Mouse (Mus musculus): ENCODE measurements at regions not wholly inside any gene's neighbourhood (a gene's known extent, or its start where the extent isn't known, plus 50 kb on each side); places are given as distances from the start of the nearest gene placed in this dataset.

DNA sequence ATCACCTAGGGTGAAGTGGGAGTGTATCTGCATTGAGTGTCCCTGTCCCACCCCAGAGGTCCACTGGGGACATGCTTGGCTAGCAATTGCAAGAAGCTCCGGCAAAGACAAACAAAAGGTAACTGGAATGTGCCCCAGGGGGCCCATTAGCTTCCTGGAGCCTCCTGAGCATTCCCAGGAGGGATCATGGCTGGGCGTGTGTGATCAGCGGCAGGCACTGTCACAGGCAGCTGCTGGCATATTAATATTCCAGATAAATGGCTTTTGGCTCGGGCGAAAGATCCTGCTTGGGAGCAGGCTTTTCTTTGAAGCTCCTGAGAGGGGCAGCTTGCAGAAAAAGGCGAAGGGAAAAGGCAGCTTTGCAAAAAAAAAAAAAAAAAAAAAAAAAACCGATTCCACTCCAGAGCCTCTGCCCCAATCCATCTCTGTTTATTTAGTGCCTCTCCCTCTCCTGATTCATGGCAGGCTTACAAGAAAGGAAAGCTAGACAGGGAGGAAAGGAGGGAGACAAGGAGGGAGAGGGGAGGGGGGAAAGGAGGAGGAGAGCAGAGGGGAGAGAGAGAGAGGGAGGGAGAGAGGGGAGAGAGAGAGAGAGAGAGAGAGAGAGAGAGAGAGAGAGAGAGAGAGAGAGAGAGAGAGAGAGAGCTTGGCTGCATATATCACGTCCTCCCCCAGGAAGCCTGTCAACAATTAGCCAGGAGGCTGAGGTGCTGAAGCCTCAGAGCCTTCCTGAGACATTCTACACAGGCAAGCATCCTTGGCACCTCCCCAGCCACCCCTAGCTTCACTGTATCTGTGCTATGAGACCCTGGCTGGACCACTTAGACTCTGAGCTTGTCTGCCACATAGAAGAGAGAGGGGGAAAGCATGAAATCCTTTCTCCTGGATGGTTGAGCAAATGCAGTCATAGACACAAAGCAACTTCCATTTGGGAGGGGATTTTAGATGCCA lies 443.4 kb upstream of the Zmiz1 start:
- DNase-seq, result peak; percentile 75

DNA sequence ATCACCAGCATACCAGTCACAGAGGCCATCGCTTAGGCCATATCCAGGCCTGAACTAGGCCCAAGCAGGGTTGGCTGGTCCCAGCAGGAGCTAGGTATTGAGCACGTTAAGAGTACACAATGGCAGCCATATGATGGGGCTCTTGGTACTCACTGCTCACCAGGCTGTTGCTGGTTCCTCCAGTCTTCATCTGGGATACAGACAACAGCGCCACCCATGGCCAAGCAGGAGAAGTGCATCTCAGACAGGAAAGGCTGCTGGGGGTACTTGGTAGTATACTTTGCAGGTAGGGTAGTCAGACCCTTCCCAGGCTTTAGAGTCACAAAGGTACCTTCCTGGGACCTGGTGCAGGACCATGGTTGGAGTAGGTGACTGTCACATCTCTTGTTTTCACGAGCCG lies 441.1 kb upstream of the Zmiz1 start:
- peak; percentile 38 to 54 for DNase-seq

DNA sequence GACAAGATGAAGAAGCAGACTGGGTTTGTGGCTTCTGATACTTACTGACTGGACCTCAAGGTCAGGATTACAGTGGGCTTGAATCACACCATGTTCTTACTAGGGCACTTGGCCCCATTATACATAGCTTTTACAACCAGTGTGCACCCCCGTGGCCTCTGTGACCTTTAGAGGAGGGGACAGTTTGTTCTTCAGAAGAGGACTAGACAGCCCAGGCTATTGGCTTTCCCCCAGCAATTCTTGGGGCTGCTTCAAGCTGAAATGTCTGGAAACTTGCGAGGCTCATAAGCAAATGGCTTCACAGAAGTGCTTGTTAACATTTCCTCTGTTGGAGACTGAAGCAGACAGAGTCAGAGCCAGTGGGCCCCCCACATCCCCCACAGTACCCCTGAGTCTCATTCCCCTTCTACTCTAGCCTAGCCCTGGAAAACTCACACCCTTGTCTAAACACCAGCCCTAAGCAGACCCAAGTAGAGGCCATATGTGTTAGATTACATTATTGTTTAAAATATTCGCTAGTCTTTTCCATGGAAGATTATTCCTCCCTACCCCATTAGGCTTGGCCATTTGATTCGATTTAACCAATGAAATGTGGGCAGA lies 439.6 kb upstream of the Zmiz1 start:
- no peak for DNase-seq

DNA sequence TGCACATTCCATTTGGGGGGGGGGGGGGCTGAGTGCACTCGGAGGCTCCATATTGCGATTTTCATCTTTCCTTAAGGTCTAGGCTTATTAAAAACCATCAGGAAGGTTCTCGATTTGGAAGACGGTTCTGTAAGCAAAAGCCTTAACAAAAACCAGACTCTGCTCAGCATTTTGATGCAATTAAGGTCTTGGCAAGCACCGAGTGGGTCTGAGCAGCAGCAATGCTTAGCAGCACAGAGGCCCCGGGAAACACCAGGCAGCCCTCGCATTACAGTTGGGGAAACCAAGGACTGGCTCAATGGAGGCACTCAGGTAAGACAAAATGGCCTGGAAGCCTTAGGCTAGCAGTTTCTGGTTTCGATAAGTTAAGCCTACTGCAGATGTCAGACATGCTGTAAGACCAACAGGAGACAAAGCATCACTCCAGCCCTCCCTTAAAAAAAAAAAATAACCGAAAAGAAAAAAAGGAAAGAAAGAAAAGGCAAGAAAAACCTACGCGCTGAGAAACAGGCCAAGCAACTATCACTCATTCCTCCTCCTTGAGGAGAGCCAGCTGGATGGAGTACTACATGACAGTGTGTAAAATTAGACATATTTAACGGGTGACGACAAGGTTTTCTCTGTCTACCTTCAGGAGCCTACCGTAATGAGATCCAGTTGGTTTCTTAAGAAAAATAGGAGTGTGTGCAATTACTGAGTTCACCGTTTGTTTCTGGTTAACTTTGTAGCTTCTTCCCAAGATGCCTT lies 436.3 kb upstream of the Zmiz1 start:
- DNase-seq, result no peak

DNA sequence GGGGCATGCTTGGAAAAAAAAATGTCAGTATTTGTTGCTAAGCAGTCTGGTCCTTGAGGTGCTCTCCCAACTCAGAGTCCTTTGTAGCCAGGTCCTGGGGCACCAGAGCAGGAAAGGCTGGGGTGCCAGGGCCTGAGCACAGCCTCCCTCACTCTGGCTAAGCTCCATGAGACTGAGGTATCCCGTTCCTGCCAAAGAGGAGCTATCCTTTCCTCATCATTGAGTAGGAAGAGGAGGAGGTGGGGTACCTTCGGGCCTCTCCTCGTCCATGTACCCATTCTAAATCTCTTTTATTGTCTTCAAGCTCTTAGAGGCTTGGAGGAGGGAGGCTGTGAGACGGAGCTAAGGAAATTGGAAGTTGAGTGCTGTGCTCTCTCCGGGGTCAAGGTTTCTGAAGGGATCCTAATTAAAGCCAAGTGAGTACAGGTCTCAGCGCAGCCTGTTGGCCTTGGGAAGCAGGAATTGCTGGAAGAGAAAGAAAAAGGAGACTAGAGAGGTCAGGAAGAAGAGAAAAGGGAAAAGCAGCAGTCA lies 435.6 kb upstream of the Zmiz1 start:
- DNase-seq, result no peak

DNA sequence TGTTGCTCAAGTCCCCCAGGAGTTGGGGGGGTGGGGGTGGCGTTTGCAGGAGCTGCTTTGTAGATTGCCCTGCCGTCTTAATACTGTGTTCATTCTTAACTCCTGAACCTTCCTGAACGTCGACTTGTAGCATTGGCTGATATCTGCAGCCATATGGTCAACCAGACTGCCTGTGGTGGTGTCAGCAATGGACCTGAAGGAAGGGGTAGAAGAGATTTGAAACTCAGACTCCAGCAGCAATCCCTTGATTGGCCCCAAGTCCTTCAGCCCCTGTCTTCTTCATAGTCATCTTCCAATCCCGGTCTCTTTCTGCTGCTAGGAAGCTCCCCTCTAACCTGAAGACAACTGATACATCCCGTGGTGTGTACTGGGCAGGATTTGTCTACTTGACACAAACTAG lies 433.9 kb upstream of the Zmiz1 start:
- DNase-seq, result peak; percentile 54 to 69

DNA sequence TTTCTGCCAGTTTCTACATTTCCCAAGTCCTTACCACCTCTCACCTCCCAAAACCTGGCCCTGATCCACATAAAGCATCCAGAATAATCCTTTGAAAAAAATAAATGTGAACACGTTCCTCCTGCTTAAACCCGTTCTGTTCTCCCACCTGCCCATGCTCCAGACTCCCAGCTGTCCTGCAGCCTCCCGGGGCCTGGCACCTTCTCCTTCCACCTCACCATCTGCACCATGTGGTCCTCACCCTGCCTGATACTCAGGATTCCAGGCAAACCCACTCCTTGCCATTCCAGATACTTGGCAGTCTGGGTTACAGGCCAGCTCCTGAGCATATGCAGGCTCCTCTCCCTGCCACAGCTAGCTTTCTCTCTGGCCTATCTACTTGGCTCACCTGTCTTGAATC lies 431.9 kb upstream of the Zmiz1 start:
- peak; percentile 57 to 71 for DNase-seq

DNA sequence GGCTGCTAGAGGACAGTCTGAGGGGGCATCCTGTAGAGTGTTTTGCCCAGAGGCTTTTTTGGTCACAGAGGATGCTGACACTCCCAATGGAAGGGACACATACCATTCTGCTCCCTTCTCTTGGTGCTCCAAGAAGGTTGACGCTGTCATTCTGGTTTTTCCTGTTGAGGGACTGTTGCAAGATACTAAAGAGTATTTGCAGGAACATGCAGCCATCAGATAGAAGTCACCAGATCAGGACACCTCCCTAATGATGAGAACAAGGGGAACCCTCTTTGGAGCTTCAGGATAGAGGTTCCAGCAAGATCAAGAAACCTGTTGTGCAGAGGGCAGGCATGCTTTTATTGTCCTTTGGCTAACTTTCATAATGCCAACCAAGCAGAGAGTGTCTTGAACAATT lies 431.1 kb upstream of the Zmiz1 start:
- DNase-seq, result no peak

DNA sequence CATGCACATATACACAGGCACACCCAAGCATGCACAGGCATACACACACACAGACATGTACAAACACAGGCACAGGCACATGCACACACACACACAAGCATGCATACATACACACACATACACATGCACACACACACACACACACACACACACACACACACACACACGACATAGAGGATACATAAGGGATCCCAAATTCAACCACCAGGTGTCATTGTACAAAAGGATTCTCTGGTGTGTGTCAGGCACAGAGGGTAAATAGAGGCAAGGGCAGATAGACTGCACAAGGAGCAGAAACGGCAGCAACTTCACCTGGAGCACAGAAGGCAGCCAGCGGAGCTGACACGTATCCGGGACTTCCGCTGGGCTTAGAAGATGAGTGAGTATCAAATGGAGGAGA lies 428.1 kb upstream of the Zmiz1 start:
- DNase-seq, result no peak

DNA sequence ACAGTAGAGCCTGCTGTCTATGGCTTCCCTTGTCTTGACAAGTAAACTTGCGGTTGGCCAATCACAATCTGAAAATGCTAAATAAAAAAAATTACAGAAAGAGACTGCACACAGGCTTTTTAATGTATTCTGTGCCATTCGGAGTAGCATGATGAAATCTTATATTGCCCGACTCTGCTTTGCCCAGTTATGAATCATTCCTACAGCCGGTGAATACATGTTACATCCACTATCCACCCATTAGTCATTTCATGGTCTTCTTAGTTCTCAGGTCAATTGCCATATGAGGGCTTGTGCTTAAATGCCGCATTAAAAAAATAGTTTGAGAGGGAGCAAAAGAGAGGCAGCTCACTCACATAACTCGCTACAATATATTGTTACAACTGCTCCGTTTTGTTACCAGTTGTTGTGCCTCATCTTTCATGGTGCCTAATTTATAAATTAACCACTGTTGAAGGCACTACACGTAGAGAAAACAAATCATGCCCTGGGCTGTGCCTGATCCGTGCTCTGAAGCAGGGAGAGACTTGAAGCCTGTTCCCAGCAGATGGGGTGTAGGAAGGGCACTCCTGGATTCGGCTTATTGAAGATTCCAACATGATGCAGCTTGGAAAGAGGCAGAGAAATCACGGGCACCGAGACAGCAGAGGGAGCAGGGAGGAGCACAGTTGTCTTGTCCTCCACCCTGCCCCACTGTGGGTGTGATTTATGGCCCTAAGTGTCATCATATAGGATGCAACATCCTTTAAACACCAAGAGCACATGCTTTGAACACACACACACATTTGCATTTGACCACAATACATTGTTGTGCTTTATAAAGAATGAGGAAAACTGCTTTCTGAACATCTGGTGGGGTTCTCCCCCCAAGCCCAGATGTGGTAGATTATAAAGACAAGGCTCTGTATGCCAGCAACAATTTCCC lies 427.0 kb upstream of the Zmiz1 start:
- DNase-seq, result no peak

DNA sequence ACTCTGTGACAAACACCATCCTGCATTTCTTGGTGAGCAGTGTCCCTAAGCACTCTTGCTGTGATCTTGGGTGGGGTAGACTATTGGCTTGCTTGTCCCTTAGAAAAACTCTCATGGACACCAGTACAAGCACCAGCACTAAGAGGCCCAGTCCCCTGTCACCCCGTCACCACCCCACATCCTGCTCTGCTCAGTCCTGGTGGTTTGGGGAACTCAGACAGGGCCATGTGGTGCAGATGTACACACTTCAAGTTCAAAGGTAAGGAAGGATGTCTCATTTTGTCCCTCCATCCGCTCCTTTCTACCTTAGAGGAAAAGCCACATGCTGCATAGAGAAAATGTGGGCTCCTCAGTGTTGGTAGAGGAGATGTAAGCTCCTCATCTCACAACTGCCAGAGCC lies 426.1 kb upstream of the Zmiz1 start:
- no peak for DNase-seq

DNA sequence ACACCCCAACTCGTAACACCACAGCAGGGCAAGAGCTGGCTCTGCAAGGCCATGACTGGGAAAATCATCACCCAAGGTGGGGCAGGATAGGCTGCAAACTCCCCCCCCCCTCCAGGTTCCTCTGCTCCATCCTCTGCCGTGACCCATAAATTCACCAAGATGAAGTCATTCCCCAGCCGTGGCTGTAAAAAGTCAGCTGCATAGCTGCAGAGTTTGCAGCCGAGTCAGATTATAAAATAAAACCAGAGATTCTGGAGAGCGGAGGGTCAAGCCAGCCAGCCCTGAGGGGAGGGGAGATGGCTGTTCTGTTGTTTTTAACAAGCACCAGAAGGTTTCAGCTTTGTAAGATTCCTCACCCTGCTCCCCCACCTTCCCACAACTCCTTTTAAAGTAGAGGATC lies 416.7 kb upstream of the Zmiz1 start:
- no peak for DNase-seq

DNA sequence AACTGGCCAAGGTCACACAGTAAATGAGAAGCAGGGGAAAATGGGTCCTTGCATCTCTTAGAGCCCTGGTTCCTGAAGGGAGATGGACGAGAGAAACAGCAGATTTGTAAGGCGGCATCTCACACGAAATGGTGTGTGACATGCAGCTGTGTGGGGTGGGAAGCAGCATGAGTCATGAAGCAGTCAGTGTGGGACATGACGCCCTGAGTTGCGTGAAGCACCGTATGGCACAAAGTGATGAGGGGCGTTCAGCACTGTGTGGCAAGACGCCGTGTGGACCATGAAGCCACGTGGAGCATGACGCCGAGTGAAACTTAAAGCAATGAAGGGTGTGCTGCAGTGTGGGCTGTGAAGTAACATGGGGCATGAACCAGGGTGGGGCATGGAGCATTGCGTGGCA lies 414.9 kb upstream of the Zmiz1 start:
- DNase-seq, result no peak

DNA sequence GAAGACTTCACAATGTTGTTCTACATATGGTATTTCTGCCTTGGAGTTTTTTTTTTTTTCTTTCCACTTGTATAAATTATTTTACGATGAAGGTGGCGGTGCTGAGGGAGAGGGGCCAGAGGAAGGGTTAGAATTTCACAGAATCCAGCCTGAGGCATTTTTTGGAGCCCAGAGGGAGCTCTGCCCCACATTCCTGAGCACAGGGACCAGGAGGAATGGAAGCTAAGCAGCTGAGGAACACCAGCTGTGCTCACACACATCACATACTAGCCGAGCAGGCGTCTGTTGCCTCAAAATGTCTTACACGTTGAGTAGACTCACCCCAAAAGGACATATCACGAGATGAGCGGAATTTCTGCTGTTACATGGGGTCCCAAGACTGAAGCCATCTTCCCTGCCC lies 414.1 kb upstream of the Zmiz1 start:
- no peak for DNase-seq

DNA sequence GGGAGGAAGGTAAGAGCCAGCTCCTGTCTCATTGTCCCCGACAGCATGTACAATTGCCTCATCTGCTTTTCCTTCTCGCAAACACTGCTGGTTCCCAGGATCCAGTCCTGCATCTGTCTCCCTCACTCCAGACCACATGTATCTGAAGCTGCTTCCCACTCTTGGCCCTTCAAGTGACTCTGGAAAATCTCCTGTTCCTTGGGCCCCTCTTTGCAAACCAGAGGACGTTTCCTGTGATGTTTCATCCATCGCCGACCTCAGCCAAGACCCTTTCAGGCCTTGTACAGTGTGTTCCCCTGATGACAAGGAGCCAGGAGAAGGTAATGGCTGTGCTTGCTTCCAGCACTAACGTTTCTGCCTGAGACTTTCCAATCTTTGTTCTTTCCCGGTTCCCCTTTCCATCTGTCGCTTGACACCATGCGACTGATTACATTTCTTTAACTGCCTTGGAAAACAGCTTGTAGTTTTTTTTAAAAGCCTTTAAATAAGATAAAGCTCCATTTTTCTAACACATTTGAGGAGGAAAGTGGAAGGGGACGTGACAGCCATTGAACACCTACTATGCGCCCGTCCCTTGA lies 408.2 kb upstream of the Zmiz1 start:
- no peak for DNase-seq

DNA sequence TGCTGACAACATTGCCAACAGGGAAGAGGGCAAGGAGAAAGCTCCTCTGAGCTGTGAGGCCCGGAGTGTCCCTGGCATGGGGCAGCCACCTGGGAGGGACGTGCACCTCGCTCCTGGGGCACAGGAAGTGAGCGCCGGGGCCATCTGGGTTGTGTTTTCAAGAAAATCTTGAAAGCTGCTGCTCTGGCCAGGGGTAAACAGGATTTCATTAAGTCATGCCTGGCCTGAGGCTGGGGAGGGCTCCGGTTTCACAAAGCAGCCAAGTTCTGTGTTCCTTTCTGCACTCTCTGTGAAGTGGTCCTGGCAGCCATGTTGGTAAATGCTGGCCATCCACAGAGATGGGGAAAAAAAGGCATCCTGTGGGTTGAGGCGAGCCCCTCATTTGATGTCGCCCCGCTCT lies 406.8 kb upstream of the Zmiz1 start:
- no peak for DNase-seq

DNA sequence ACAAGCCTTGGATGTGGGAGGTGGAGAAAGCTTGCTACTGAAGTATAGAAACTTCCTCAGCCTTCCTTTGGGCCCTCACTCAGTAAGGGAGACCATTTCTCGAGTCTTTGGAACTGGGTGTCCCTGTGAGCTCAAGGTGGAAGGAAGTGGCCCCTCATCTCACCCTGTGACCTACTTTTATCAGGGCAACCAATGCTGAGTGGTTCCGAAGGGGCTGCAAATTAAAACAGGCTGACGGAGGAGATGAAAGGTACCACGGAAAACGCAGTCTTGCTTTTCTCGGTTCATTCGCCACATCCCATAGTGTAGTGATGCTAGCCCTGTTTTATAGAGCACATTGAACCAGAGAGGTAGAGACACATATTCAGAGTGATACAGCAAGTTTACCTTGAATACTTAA lies 399.6 kb upstream of the Zmiz1 start:
- DNase-seq, result no peak

DNA sequence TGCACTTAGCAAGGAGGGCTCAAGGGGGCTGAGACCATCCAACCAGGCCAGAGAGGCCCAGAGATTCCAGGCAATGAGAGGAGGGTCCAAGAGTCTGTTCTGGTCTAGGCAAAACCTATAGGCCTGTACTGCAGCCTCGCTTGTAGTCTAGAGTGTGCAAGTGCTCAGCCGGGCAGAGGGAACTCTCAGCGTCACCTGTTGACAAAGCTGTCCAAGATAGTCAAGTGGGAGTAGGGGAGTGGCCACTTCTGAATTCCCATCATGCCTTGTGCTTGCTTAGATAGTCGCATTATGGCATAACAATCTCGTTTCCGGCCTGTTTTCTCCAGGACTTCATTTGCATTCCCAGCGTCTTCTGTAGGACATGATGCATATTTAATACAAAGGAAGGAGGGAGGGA lies 398.7 kb upstream of the Zmiz1 start:
- DNase-seq, result no peak

DNA sequence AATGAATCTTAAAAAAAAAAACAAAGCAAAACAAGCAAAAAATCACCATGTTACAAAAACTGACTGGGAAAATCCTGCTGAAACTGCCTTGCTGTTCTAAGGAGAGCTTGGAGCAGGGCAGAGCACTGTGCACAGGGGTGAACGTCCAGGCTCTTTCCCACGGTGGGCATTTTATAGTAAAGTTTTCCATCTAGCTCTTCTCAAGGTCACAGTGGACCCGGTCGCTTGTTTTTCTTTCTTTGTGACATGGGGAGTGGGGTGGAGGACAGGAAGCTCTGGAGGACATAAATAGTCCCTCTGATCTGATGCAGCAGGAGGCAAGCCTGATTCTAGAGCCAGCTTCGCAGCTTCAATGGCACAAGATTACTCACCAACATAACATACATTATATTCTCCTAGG lies 395.9 kb upstream of the Zmiz1 start:
- no peak for DNase-seq

DNA sequence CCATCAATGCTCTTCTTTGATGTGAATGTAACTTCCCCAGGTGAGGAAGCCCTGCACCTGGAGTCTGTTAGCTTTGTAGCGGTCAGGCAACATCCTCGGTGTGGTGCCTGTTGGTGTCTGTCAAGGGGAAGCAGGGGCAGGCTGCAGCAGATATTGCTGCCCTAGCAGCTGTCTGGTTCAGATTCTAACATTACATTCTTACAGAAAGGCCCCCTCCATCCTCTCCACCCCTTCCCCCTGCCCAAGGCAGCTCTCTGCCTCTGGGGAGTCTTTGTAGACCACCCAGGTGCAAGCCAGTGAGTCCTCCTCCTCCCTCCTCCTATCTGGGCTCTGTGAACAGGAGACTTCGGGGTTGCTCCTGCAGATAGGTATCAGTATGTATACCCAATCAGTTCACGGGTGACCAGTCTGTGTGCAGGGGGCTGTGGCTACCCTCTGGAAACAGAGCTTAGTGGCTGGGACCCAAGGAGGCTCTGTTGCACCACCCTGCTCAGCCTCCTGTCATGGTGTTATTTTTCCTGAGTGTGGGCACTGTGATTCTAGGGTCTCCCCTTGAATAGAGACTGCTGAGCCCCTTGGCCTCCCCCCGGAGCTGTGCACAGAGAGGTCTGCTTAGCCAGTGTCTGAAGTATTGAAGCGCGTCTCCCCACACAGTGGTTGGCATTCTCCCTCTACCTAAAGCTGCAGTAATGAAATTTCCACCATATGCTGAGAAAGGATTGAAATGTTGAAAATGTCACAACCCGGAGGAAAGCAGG lies 394.6 kb upstream of the Zmiz1 start:
- DNase-seq, result no peak

DNA sequence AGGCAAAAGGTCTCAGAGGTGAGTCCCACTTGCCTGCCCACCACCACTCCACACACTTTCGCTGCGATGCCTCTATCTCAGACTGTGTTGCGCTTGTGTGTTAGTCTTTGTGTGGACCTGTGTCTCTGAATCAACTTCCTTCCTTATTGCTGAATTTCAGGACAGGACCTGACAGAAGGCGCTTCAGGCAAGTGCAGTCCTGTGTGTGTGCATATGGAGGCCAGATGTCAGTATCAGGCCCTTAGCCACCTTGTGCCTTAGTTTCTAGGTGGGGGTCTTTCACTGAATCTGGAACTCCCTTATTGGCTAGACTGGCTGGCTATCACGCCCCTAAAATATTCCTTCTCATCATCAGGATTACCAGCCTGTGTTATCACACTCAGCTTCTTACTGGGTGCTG lies 391.6 kb upstream of the Zmiz1 start:
- peak in 1 of 2 experiments; percentile 26 for DNase-seq
